Mouse (Mus musculus): Measurements from ENCODE around the gene Ttyh3. TPM values are rescaled to one million over a fixed set of nuclear protein-coding genes. Genes with fewer than 3 reads are reported as not detected.

Ttyh3 gene
- polyA plus RNA-seq, 1 experiment = 95.1 TPM

- Histone ChIP-seq H3K4me3 (ENCODE audit: extremely low read depth, insufficient read depth, insufficient read length) (no peak overlapping the region), H3K4me1 (ENCODE audit: control insufficient read depth, insufficient read depth, insufficient read length) (peaks cover 25% of the 10 kb centered on the region; the same call in 1 of the 2 replicates), H3K27me3 (ENCODE audit: control insufficient read depth, insufficient read depth, low read length) (no peaks in the 10 kb centered on the region), H3K36me3 (ENCODE audit: control insufficient read depth, insufficient read depth, low read length) (no peaks in the 10 kb centered on the region), H3K27ac (ENCODE audit: insufficient read depth, low read length) (peak overlapping the region; percentile 87)
- peak; percentile 60 to 78 for DNase-seq (ENCODE audit: low read depth in 1 of 2, low spot score in 2 of 2)
- no peak for TF ChIP-seq POLR2A (IDR thresholded peaks at IDR 0.05; ENCODE audit: low read depth, low read length)
- peak; percentile 83 for TF ChIP-seq CTCF (IDR thresholded peaks at IDR 0.05; ENCODE audit: extremely low read depth, insufficient read depth, insufficient read length, insufficient replicate concordance)
- 18% methylated on average over 7 of the region's 7 CpGs for WGBS
Measured at GRCm38 (mm10) chr5:140663621-140664180, 14.9 kb upstream of the Ttyh3 start.

GRCm38 (mm10) chr5:140662741-140663592 is 14.1 kb upstream of the Ttyh3 start:
- Histone ChIP-seq H3K4me3 (ENCODE audit: extremely low read depth, insufficient read depth, insufficient read length) (peak overlapping the region; percentile 51), H3K27ac (ENCODE audit: insufficient read depth, low read length) (peak overlapping the region; percentile 87), H3K27me3 (ENCODE audit: control insufficient read depth, insufficient read depth, low read length) (no peaks in the 10 kb centered on the region), H3K4me1 (ENCODE audit: control insufficient read depth, insufficient read depth, insufficient read length) (peaks cover 25% of the 10 kb centered on the region; the same call in 1 of the 2 replicates), H3K36me3 (ENCODE audit: control insufficient read depth, insufficient read depth, low read length) (no peaks in the 10 kb centered on the region)
- peak; percentile 34 to 61 for DNase-seq (ENCODE audit: low read depth in 1 of 2, low spot score in 2 of 2)
- WGBS = 25% methylated on average over 17 of the region's 17 CpGs
- TF ChIP-seq POLR2A (IDR thresholded peaks at IDR 0.05; ENCODE audit: low read depth, low read length) (no peak; the same call in 1 of the 2 replicates), CTCF (IDR thresholded peaks at IDR 0.05; ENCODE audit: extremely low read depth, insufficient read depth, insufficient read length, insufficient replicate concordance) (no peak)

GRCm38 (mm10) chr5:140661875-140662643 is 13.2 kb upstream of the Ttyh3 start:
- H3K27ac ChIP-seq (ENCODE audit: insufficient read depth, low read length) = peak overlapping the region; percentile 87
- no peaks in the 10 kb centered on the region for H3K36me3 ChIP-seq (ENCODE audit: control insufficient read depth, insufficient read depth, low read length)
- H3K27me3 ChIP-seq (ENCODE audit: control insufficient read depth, insufficient read depth, low read length) = no peaks in the 10 kb centered on the region
- no peak for DNase-seq (ENCODE audit: low read depth in 1 of 2, low spot score in 2 of 2)
- H3K4me3 ChIP-seq (ENCODE audit: extremely low read depth, insufficient read depth, insufficient read length) = peak overlapping the region; percentile 51
- 39% methylated on average over 12 of the region's 12 CpGs for WGBS
- H3K4me1 ChIP-seq (ENCODE audit: control insufficient read depth, insufficient read depth, insufficient read length) = peaks cover 25% of the 10 kb centered on the region; the same call in 1 of the 2 replicates
- TF ChIP-seq CTCF (IDR thresholded peaks at IDR 0.05; ENCODE audit: extremely low read depth, insufficient read depth, insufficient read length, insufficient replicate concordance) (no peak), POLR2A (IDR thresholded peaks at IDR 0.05; ENCODE audit: low read depth, low read length) (no peak)

- no peaks in the 10 kb centered on the region for H3K27me3 ChIP-seq (ENCODE audit: control insufficient read depth, insufficient read depth, low read length)
- WGBS = 64% methylated on average over 8 of the region's 8 CpGs
- peak overlapping the region; percentile 31; the same call in 1 of the 2 replicates for H3K27ac ChIP-seq (ENCODE audit: insufficient read depth, low read length)
Measured at GRCm38 (mm10) chr5:140661427-140661826, 12.6 kb upstream of the Ttyh3 start.

GRCm38 (mm10) chr5:140660398-140660797 is 11.6 kb upstream of the Ttyh3 start:
- no peak overlapping the region for H3K27ac ChIP-seq (ENCODE audit: insufficient read depth, low read length)
- 83% methylated on average over 1 of the region's 1 CpGs for WGBS
- no peak for DNase-seq (ENCODE audit: low read depth in 1 of 2, low spot score in 2 of 2)
- H3K4me3 ChIP-seq (ENCODE audit: extremely low read depth, insufficient read depth, insufficient read length) = no peak overlapping the region
- TF ChIP-seq CTCF (IDR thresholded peaks at IDR 0.05; ENCODE audit: extremely low read depth, insufficient read depth, insufficient read length, insufficient replicate concordance) (no peak), POLR2A (IDR thresholded peaks at IDR 0.05; ENCODE audit: low read depth, low read length) (no peak)
- H3K4me1 ChIP-seq (ENCODE audit: control insufficient read depth, insufficient read depth, insufficient read length) = peaks cover 24% of the 10 kb centered on the region; the same call in 1 of the 2 replicates
- H3K27me3 ChIP-seq (ENCODE audit: control insufficient read depth, insufficient read depth, low read length) = no peaks in the 10 kb centered on the region
- H3K36me3 ChIP-seq (ENCODE audit: control insufficient read depth, insufficient read depth, low read length) = no peaks in the 10 kb centered on the region

More at GRCm38 (mm10) chr5:140661427-140661826, 12.6 kb upstream of the Ttyh3 start:
- Histone ChIP-seq H3K36me3 (ENCODE audit: control insufficient read depth, insufficient read depth, low read length) (no peaks in the 10 kb centered on the region), H3K4me1 (ENCODE audit: control insufficient read depth, insufficient read depth, insufficient read length) (peaks cover 25% of the 10 kb centered on the region; the same call in 1 of the 2 replicates), H3K4me3 (ENCODE audit: extremely low read depth, insufficient read depth, insufficient read length) (no peak overlapping the region)
- no peak for DNase-seq (ENCODE audit: low read depth in 1 of 2, low spot score in 2 of 2)
- TF ChIP-seq POLR2A (IDR thresholded peaks at IDR 0.05; ENCODE audit: low read depth, low read length) (no peak), CTCF (IDR thresholded peaks at IDR 0.05; ENCODE audit: extremely low read depth, insufficient read depth, insufficient read length, insufficient replicate concordance) (no peak)

GRCm38 (mm10) chr5:140659607-140660272 is 10.9 kb upstream of the Ttyh3 start:
- no peak for DNase-seq (ENCODE audit: low read depth in 1 of 2, low spot score in 2 of 2)
- H3K4me3 ChIP-seq (ENCODE audit: extremely low read depth, insufficient read depth, insufficient read length) = no peak overlapping the region
- no peaks in the 10 kb centered on the region for H3K27me3 ChIP-seq (ENCODE audit: control insufficient read depth, insufficient read depth, low read length)
- no peaks in the 10 kb centered on the region for H3K36me3 ChIP-seq (ENCODE audit: control insufficient read depth, insufficient read depth, low read length)
- peaks cover 18% of the 10 kb centered on the region; the same call in 1 of the 2 replicates for H3K4me1 ChIP-seq (ENCODE audit: control insufficient read depth, insufficient read depth, insufficient read length)
- H3K27ac ChIP-seq (ENCODE audit: insufficient read depth, low read length) = no peak overlapping the region
- 70% methylated on average over 16 of the region's 16 CpGs for WGBS
- TF ChIP-seq POLR2A (IDR thresholded peaks at IDR 0.05; ENCODE audit: low read depth, low read length) (no peak), CTCF (IDR thresholded peaks at IDR 0.05; ENCODE audit: extremely low read depth, insufficient read depth, insufficient read length, insufficient replicate concordance) (no peak)

Measured in spleen, adult 2 months (tissue).